Mouse (Mus musculus): ENCODE data around the gene Jazf1.

Gene Jazf1

GRCm38 (mm10) chr6:52912143-52912918, 156.1 kb downstream of the Jazf1 start:
- no peak for DNase-seq (ENCODE audit: low spot score in 2 of 2)

- no peak for DNase-seq (ENCODE audit: low spot score in 2 of 2)
Measured at GRCm38 (mm10) chr6:52906801-52907200, 161.6 kb downstream of the Jazf1 start.

GRCm38 (mm10) chr6:52905100-52905499, 163.3 kb downstream of the Jazf1 start:
- no peak for DNase-seq (ENCODE audit: low spot score in 2 of 2)

GRCm38 (mm10) chr6:52903226-52903960, 165.0 kb downstream of the Jazf1 start:
- no peak for DNase-seq (ENCODE audit: low spot score in 2 of 2)

GRCm38 (mm10) chr6:52899574-52900245, 168.7 kb downstream of the Jazf1 start:
- DNase-seq (ENCODE audit: low spot score in 2 of 2): no peak

- DNase-seq (ENCODE audit: low spot score in 2 of 2): no peak
Measured at GRCm38 (mm10) chr6:52895075-52895474, 173.4 kb downstream of the Jazf1 start.

GRCm38 (mm10) chr6:52894501-52894823, 174.0 kb downstream of the Jazf1 start:
- DNase-seq (ENCODE audit: low spot score in 2 of 2): no peak

- no peak for DNase-seq (ENCODE audit: low spot score in 2 of 2)
Measured at GRCm38 (mm10) chr6:52893811-52894500, 174.5 kb downstream of the Jazf1 start.

- DNase-seq (ENCODE audit: low spot score in 2 of 2): no peak
Measured at GRCm38 (mm10) chr6:52892978-52893377, 175.5 kb downstream of the Jazf1 start.

GRCm38 (mm10) chr6:52887541-52888203, 180.8 kb downstream of the Jazf1 start:
- no peak for DNase-seq (ENCODE audit: low spot score in 2 of 2)

GRCm38 (mm10) chr6:52883773-52884172, 184.7 kb downstream of the Jazf1 start:
- no peak for DNase-seq (ENCODE audit: low spot score in 2 of 2)

- DNase-seq (ENCODE audit: low spot score in 2 of 2): no peak
Measured at GRCm38 (mm10) chr6:52877176-52877575, 191.3 kb downstream of the Jazf1 start.

GRCm38 (mm10) chr6:52871306-52871705, 197.1 kb downstream of the Jazf1 start:
- no peak for DNase-seq (ENCODE audit: low spot score in 2 of 2)

- no peak for DNase-seq (ENCODE audit: low spot score in 2 of 2)
Measured at GRCm38 (mm10) chr6:52869252-52869651, 199.2 kb downstream of the Jazf1 start.

GRCm38 (mm10) chr6:52868352-52868751, 200.1 kb downstream of the Jazf1 start:
- DNase-seq (ENCODE audit: low spot score in 2 of 2): no peak

GRCm38 (mm10) chr6:52861928-52862327, 206.5 kb downstream of the Jazf1 start:
- DNase-seq (ENCODE audit: low spot score in 2 of 2): no peak

GRCm38 (mm10) chr6:52861186-52861820, 207.1 kb downstream of the Jazf1 start:
- DNase-seq (ENCODE audit: low spot score in 2 of 2): no peak

GRCm38 (mm10) chr6:52860713-52861112, 207.7 kb downstream of the Jazf1 start:
- DNase-seq (ENCODE audit: low spot score in 2 of 2): no peak

GRCm38 (mm10) chr6:52858911-52859431, 209.5 kb downstream of the Jazf1 start:
- no peak for DNase-seq (ENCODE audit: low spot score in 2 of 2)

- no peak for DNase-seq (ENCODE audit: low spot score in 2 of 2)
Measured at GRCm38 (mm10) chr6:52852404-52853107, 215.9 kb downstream of the Jazf1 start.

Measured in frontal cortex, postnatal 25 days (tissue).